In the genomic region with DNA sequence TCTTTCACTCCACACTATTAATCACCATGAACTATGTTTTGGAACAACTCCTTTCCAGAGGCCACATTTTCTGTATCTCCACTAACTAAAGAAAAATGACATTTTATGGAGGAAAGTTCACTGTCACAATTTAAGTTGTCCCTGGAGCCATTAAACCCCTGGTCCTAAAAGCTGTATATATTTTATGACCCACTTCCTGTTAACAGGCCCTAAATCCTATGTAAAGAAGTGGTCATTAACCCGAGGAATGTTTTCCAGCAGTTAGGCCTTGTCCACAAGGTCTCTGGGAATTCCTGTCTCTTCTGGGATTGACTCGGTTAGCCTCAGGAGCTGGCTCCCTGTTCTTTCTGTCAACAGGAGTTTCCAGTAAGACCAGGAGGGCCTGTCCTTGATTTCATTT, we compare ENCODE assay signal across 16 mouse cellular contexts.
"Had no signal": no experiment of that assay in that cellular context is flagged by ENCODE, and none has a peak within 500 bp of the region (broad histone marks: within the 10 kb centered on the region; RNA-seq: fewer than 3 reads in every experiment).

No protein-coding gene starts in this region.

- H3K4me3 ChIP-seq: limb, embryonic 15.5 days; liver, embryonic 12.5 days; megakaryocyte, embryonic 14.5 days; midbrain, embryonic 13.5 days; stomach, embryonic 15.5 days had no signal

- H3K4me2 ChIP-seq: limb, embryonic 15.5 days; liver, embryonic 12.5 days; lung, embryonic 14.5 days; midbrain, embryonic 13.5 days; stomach, embryonic 15.5 days had no signal

- H3K4me1 ChIP-seq: liver, embryonic 12.5 days; megakaryocyte, embryonic 14.5 days; stomach, embryonic 15.5 days had no signal

- ATAC-seq: inflammation-experienced regulatory T-cells, adult 6 months; intestine, postnatal 0 days; liver, embryonic 12.5 days; midbrain, embryonic 13.5 days had no signal

- H3K27ac ChIP-seq: limb, embryonic 15.5 days; liver, embryonic 12.5 days; macrophage; midbrain, embryonic 13.5 days; stomach, embryonic 15.5 days had no signal

- H3K36me3 ChIP-seq: limb, embryonic 15.5 days; liver, embryonic 12.5 days; midbrain, embryonic 13.5 days; stomach, embryonic 15.5 days had no signal

- H3K9ac ChIP-seq: limb, embryonic 15.5 days; liver, embryonic 12.5 days; lung, embryonic 14.5 days; midbrain, embryonic 13.5 days; stomach, embryonic 15.5 days had no signal

- DNase-seq: kidney, postnatal 10 days; layer of hippocampus, adult 9-11 months; layer of hippocampus, postnatal 36 days; lung, embryonic 14.5 days; lung, postnatal 10 days; right cerebral cortex, postnatal 14 days; thymus, adult 2 months; thymus, postnatal 25 days had no signal

- H3K27me3 ChIP-seq: limb, embryonic 15.5 days; liver, embryonic 12.5 days; megakaryocyte, embryonic 14.5 days; midbrain, embryonic 13.5 days; stomach, embryonic 15.5 days had no signal

- H3K9me3 ChIP-seq: limb, embryonic 15.5 days; liver, embryonic 12.5 days; midbrain, embryonic 13.5 days; stomach, embryonic 15.5 days had no signal
